Mouse (Mus musculus): Measurements from ENCODE around the gene Gm42878. TPM values are rescaled to one million over a fixed set of nuclear protein-coding genes. Genes with fewer than 3 reads are reported as not detected.
A peak's percentile ranks its signal among the peaks of the same experiment; 100 is the strongest.
"Not testable (repeated sequence)": the region's sequence is repeated elsewhere in the genome, so short reads cannot be mapped to it uniquely, and the experiment has no call there.

Gm42878 gene
- total RNA-seq, 2 experiments from 2014 or later: not detected

GRCm38 (mm10) chr5:121566035-121566681, 20.9 kb upstream of the Gm42878 start:
- DNase-seq (ENCODE audit: low spot score in 2 of 2): no peak

GRCm38 (mm10) chr5:121564468-121564895, 19.2 kb upstream of the Gm42878 start:
- DNase-seq (ENCODE audit: low spot score in 2 of 2): peak; percentile 86

- DNase-seq (ENCODE audit: low spot score in 2 of 2): no peak
Observed at GRCm38 (mm10) chr5:121562436-121562835, 17.2 kb upstream of the Gm42878 start.

- DNase-seq (ENCODE audit: low spot score in 2 of 2): no peak
Observed at GRCm38 (mm10) chr5:121549196-121549595, 3.9 kb upstream of the Gm42878 start.

- no peak for DNase-seq (ENCODE audit: low spot score in 2 of 2)
Observed at GRCm38 (mm10) chr5:121547084-121547483, 1.8 kb upstream of the Gm42878 start.

GRCm38 (mm10) chr5:121546530-121546895, 1.2 kb upstream of the Gm42878 start:
- peak; percentile 48 to 58 for DNase-seq (ENCODE audit: low spot score in 2 of 2)

GRCm38 (mm10) chr5:121545793-121546529, 679 bp upstream of the Gm42878 start, which contains the start of gene Mapkapk5:
Mapkapk5 (minus strand) TSS chr5:121545905.
- peak; percentile 98 to 99 for DNase-seq (ENCODE audit: low spot score in 2 of 2)

GRCm38 (mm10) chr5:121543370-121543769, 1.9 kb downstream of the Gm42878 start:
- DNase-seq (ENCODE audit: low spot score in 2 of 2): no peak

GRCm38 (mm10) chr5:121541235-121541634, 4.0 kb downstream of the Gm42878 start:
- no peak for DNase-seq (ENCODE audit: low spot score in 2 of 2)

GRCm38 (mm10) chr5:121540066-121540465, 5.2 kb downstream of the Gm42878 start:
- no peak for DNase-seq (ENCODE audit: low spot score in 2 of 2)

GRCm38 (mm10) chr5:121537588-121537987, 7.7 kb downstream of the Gm42878 start:
- no peak for DNase-seq (ENCODE audit: low spot score in 2 of 2)

GRCm38 (mm10) chr5:121536921-121537555, 8.2 kb downstream of the Gm42878 start:
- no peak for DNase-seq (ENCODE audit: low spot score in 2 of 2)

GRCm38 (mm10) chr5:121535116-121535515, 10.2 kb downstream of the Gm42878 start:
- DNase-seq (ENCODE audit: low spot score in 2 of 2): no peak

- no peak for DNase-seq (ENCODE audit: low spot score in 2 of 2)
Observed at GRCm38 (mm10) chr5:121534521-121534920, 10.8 kb downstream of the Gm42878 start.

- DNase-seq (ENCODE audit: low spot score in 2 of 2): no peak
Observed at GRCm38 (mm10) chr5:121526961-121527360, 18.3 kb downstream of the Gm42878 start.

- DNase-seq (ENCODE audit: low spot score in 2 of 2): no peak
Observed at GRCm38 (mm10) chr5:121526526-121526925, 18.8 kb downstream of the Gm42878 start.

- DNase-seq (ENCODE audit: low spot score in 2 of 2): no peak
Observed at GRCm38 (mm10) chr5:121525774-121526450, 19.4 kb downstream of the Gm42878 start.

GRCm38 (mm10) chr5:121519758-121520157, 25.5 kb downstream of the Gm42878 start:
- DNase-seq (ENCODE audit: low spot score in 2 of 2): not testable (repeated sequence)

- no peak for DNase-seq (ENCODE audit: low spot score in 2 of 2)
Observed at GRCm38 (mm10) chr5:121518983-121519382, 26.3 kb downstream of the Gm42878 start.

GRCm38 (mm10) chr5:121510009-121510408, 35.3 kb downstream of the Gm42878 start:
- no peak for DNase-seq (ENCODE audit: low spot score in 2 of 2)

GRCm38 (mm10) chr5:121506846-121507245, 38.4 kb downstream of the Gm42878 start:
- no peak for DNase-seq (ENCODE audit: low spot score in 2 of 2)

GRCm38 (mm10) chr5:121503231-121503630, 42.1 kb downstream of the Gm42878 start, which contains the start of gene Adam1b:
Adam1b (minus strand) TSS chr5:121503435.
- DNase-seq (ENCODE audit: low spot score in 2 of 2): no peak

Measured in layer of hippocampus, postnatal 10 days (tissue).